Mouse (Mus musculus) kidney, embryonic 16.5 days (tissue): ENCODE data around the gene Izumo2. TPM values are rescaled to one million over a fixed set of nuclear protein-coding genes. Genes with fewer than 3 reads are reported as not detected.

Experiments used
- ATAC-seq: fragments of 200-750 bp; cut with Nextera tagmentation; 2 replicates; pipeline ENCODE4 v1.8.0; 2017; ENCODE audit warnings: moderate TSS enrichment; ENCODE audit not compliant: low FRiP score, low TSS enrichment
- H3K27ac ChIP-seq: fragments of 300-500 bp; sonication (generic); 2 replicates; pipeline ENCODE4 v1.5.1; 2014; ENCODE audit warnings: low read length
- H3K27me3 ChIP-seq: fragments of 300-500 bp; sonication (generic); 2 replicates; pipeline ENCODE4 v1.6.1; 2014; ENCODE audit warnings: low read length, control low read depth, mixed read lengths; ENCODE audit not compliant: insufficient read depth
- H3K36me3 ChIP-seq: fragments of 300-500 bp; sonication (generic); 2 replicates; pipeline ENCODE4 v1.6.1; 2014; ENCODE audit warnings: low read length, control low read depth, mixed read lengths; ENCODE audit not compliant: insufficient read depth
- H3K4me1 ChIP-seq: fragments of 300-500 bp; sonication (generic); 2 replicates; pipeline ENCODE4 v1.6.1; 2014; ENCODE audit warnings: low read length, control low read depth, mixed read lengths; ENCODE audit not compliant: insufficient read depth
- H3K4me2 ChIP-seq: fragments of 300-500 bp; sonication (generic); replicated peaks from 2 replicates; pipeline ENCODE4 v1.6.1; 2014; ENCODE audit warnings: low read depth, low read length
- H3K4me3 ChIP-seq: fragments of 300-500 bp; sonication (generic); 2 replicates; pipeline ENCODE4 v1.5.1; 2014; ENCODE audit warnings: mild to moderate bottlenecking, low read length
- H3K9ac ChIP-seq: fragments of 300-500 bp; sonication (generic); replicated peaks from 2 replicates; pipeline ENCODE4 v1.6.1; 2014; ENCODE audit warnings: low read length
- H3K9me3 ChIP-seq: fragments of 300-500 bp; sonication (generic); 2 replicates; pipeline ENCODE4 v1.6.1; 2016; ENCODE audit warnings: low read length, control low read depth
- WGBS: fragments of 180-500 bp; shearing (Covaris S2); extraction: QIAGEN DNeasy Blood & Tissue Kit; methylation state at CpG from one replicate; pipeline ENCODE4 v1.1.7; 2014; 5-methylcytosine and 5-hydroxymethylcytosine counted together
- polyA plus RNA-seq: library from polyadenylated mRNA; unstranded; fragments of >200 nt; fragmentation: Nextera tagmentation; extraction: Ambion mirVana; gene quantifications from 2 replicates; pipeline ENCODE4 v1.2.1, GENCODE M21; 2015

Izumo2 gene
- polyA plus RNA-seq, 1 experiment from 2014 or later = not detected

DNA sequence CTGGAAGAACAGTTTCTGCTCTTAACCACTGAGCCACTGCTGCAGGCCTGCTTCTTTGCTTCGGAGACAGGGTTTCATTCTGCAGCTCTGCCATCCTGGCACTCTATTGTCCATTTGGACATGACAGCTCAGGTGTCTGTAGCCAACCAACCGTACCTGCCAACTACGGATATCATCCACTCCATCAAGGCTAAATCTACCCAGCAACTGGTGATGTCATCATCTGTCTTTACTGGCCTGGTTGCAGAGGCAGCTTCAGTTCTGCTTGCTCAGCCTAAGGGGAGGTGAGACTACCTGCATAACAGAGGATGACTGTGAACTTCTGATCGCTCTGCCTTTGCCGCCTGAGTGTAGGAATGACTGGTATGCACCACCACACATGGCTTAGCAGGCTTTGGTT lies 36.3 kb upstream of the Izumo2 start:
- Histone ChIP-seq H3K36me3 (no peaks in the 10 kb centered on the region), H3K27ac (no peak overlapping the region)
- ATAC-seq = no peak

DNA sequence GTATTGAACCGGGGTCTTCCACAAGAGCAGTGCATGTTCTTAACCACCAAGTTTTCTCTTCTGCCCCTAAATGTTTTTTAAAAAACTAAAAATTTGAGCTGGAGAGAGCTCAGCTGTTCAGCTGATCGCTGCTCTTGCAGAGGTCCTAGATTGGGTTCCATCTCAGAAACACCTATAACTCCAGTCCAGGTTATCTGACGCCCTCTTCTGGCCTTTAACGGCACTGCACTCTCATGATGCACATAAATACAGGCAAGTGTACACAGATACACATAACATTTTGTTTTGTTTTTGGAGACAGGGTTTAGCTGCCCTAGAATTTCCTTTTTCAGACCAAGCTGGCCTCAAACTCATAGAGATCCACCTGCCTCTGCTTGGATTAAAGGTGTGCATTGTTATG lies 34.0 kb upstream of the Izumo2 start:
- no peak for ATAC-seq
- WGBS = 70% methylated on average over 4 of the region's 4 CpGs

More for the DNA sequence above, 36.3 kb upstream of the Izumo2 start:
- H3K9ac ChIP-seq = no peak overlapping the region
- peaks cover 3% of the 10 kb centered on the region; the same call in 1 of the 2 replicates for H3K9me3 ChIP-seq
- H3K4me3 ChIP-seq = no peak overlapping the region
- no peak overlapping the region for H3K4me2 ChIP-seq
- peaks cover 7% of the 10 kb centered on the region; the same call in 1 of the 2 replicates for H3K4me1 ChIP-seq
- H3K27me3 ChIP-seq = peaks cover 14% of the 10 kb centered on the region; the same call in 1 of the 2 replicates
- 66% methylated on average over 5 of the region's 5 CpGs for WGBS

DNA sequence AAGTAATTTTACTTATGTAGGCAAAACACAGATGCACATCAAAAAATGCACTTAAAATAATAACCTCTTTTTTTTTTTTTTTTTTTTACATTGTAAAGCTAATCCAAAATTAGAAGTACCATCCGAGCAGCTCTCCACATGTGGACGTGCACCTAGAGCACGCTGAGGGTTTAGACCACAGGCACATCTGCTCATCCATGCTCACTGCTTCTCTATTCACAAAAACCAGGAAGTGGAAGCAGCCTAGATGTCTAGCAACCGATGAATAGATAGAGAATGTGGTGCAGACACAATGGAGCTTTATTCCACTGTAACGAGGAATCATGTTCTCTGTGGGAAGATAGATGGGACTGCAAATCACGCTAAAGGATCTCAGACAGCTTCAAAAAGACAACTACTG lies 33.4 kb upstream of the Izumo2 start:
- Histone ChIP-seq H3K4me2 (no peak overlapping the region), H3K27ac (no peak overlapping the region), H3K4me1 (peaks cover 7% of the 10 kb centered on the region; the same call in 1 of the 2 replicates), H3K36me3 (no peaks in the 10 kb centered on the region), H3K9ac (no peak overlapping the region), H3K27me3 (peaks cover 10% of the 10 kb centered on the region; the same call in 1 of the 2 replicates), H3K9me3 (peaks cover 3% of the 10 kb centered on the region; the same call in 1 of the 2 replicates), H3K4me3 (no peak overlapping the region)
- 90% methylated on average over 6 of the region's 6 CpGs for WGBS
- no peak for ATAC-seq

More for the DNA sequence above, 34.0 kb upstream of the Izumo2 start:
- Histone ChIP-seq H3K9ac (no peak overlapping the region), H3K4me3 (no peak overlapping the region), H3K4me1 (peaks cover 7% of the 10 kb centered on the region; the same call in 1 of the 2 replicates), H3K4me2 (no peak overlapping the region), H3K9me3 (peaks cover 3% of the 10 kb centered on the region; the same call in 1 of the 2 replicates), H3K27ac (no peak overlapping the region), H3K27me3 (peaks cover 14% of the 10 kb centered on the region; the same call in 1 of the 2 replicates), H3K36me3 (no peaks in the 10 kb centered on the region)

- no peak for ATAC-seq
- peaks cover 3% of the 10 kb centered on the region; the same call in 1 of the 2 replicates for H3K9me3 ChIP-seq
- no peak overlapping the region for H3K4me3 ChIP-seq
- 57% methylated on average over 4 of the region's 4 CpGs for WGBS
- no peak overlapping the region for H3K4me2 ChIP-seq
- H3K27ac ChIP-seq = no peak overlapping the region
- H3K4me1 ChIP-seq = peaks cover 4% of the 10 kb centered on the region; the same call in 1 of the 2 replicates
- peaks cover 3% of the 10 kb centered on the region; the same call in 1 of the 2 replicates for H3K27me3 ChIP-seq
- H3K9ac ChIP-seq = no peak overlapping the region
- H3K36me3 ChIP-seq = no peaks in the 10 kb centered on the region
Observed at GRCm38 (mm10) chr7:44676126-44676525, 32.4 kb upstream of the Izumo2 start.

- WGBS = 60% methylated on average over 2 of the region's 2 CpGs
- no peak overlapping the region for H3K4me2 ChIP-seq
Observed at GRCm38 (mm10) chr7:44676611-44677010, 31.9 kb upstream of the Izumo2 start.

DNA sequence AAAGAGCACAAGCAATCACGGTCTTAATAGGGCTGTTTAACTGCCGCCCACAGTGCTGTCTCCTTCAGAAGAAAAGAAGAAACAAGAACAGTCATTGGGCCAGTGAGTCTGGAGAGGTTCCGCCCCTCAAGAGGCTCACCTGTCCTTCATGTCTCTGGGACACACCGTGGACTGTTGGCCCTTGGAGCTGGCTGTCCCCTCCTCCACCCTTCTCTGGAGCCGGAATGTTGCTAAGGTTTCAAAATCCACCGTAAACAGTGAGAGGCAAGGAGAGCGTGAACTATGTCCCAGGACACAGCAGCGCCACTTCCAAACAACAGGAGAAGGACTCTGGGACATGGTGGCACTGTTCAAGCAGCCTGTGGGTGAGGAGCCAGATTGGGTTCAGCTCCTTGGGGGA lies 24.9 kb upstream of the Izumo2 start:
- no peaks in the 10 kb centered on the region for H3K36me3 ChIP-seq
- no peak overlapping the region for H3K27ac ChIP-seq
- H3K4me3 ChIP-seq = no peak overlapping the region
- no peaks in the 10 kb centered on the region for H3K4me1 ChIP-seq
- H3K4me2 ChIP-seq = no peak overlapping the region
- 69% methylated on average over 8 of the region's 8 CpGs for WGBS
- no peaks in the 10 kb centered on the region for H3K9me3 ChIP-seq
- no peak overlapping the region for H3K9ac ChIP-seq
- H3K27me3 ChIP-seq = no peaks in the 10 kb centered on the region
- no peak for ATAC-seq

More at GRCm38 (mm10) chr7:44676611-44677010, 31.9 kb upstream of the Izumo2 start:
- H3K4me1 ChIP-seq = no peaks in the 10 kb centered on the region
- H3K36me3 ChIP-seq = no peaks in the 10 kb centered on the region
- no peak overlapping the region for H3K9ac ChIP-seq
- no peak for ATAC-seq
- peaks cover 3% of the 10 kb centered on the region; the same call in 1 of the 2 replicates for H3K9me3 ChIP-seq
- no peak overlapping the region for H3K27ac ChIP-seq
- no peaks in the 10 kb centered on the region for H3K27me3 ChIP-seq
- H3K4me3 ChIP-seq = no peak overlapping the region

- H3K27ac ChIP-seq = no peak overlapping the region
- no peak overlapping the region for H3K4me3 ChIP-seq
- no peak for ATAC-seq
- WGBS = 59% methylated on average over 16 of the region's 17 CpGs
- no peak overlapping the region for H3K4me2 ChIP-seq
- H3K27me3 ChIP-seq = no peaks in the 10 kb centered on the region
- no peak overlapping the region for H3K9ac ChIP-seq
- H3K36me3 ChIP-seq = no peaks in the 10 kb centered on the region
- H3K4me1 ChIP-seq = no peaks in the 10 kb centered on the region
- H3K9me3 ChIP-seq = no peaks in the 10 kb centered on the region
Observed at GRCm38 (mm10) chr7:44685531-44686402, 22.8 kb upstream of the Izumo2 start.

GRCm38 (mm10) chr7:44688890-44689289 lies 19.7 kb upstream of the Izumo2 start:
- H3K4me2 ChIP-seq = no peak overlapping the region
- H3K9me3 ChIP-seq = no peaks in the 10 kb centered on the region
- H3K27ac ChIP-seq = no peak overlapping the region
- H3K27me3 ChIP-seq = no peaks in the 10 kb centered on the region
- no peak overlapping the region for H3K9ac ChIP-seq
- no peaks in the 10 kb centered on the region for H3K36me3 ChIP-seq
- H3K4me1 ChIP-seq = no peaks in the 10 kb centered on the region
- H3K4me3 ChIP-seq = no peak overlapping the region
- WGBS = 76% methylated on average over 3 of the region's 3 CpGs
- ATAC-seq = no peak

- 82% methylated on average over 7 of the region's 7 CpGs for WGBS
- no peak overlapping the region for H3K27ac ChIP-seq
- no peaks in the 10 kb centered on the region for H3K4me1 ChIP-seq
- H3K4me3 ChIP-seq = no peak overlapping the region
- H3K36me3 ChIP-seq = no peaks in the 10 kb centered on the region
- no peak overlapping the region for H3K9ac ChIP-seq
- no peaks in the 10 kb centered on the region for H3K9me3 ChIP-seq
- no peak for ATAC-seq
- no peaks in the 10 kb centered on the region for H3K27me3 ChIP-seq
- H3K4me2 ChIP-seq = no peak overlapping the region
Observed at GRCm38 (mm10) chr7:44689331-44689730, 19.2 kb upstream of the Izumo2 start.
